Mouse (Mus musculus): ENCODE results near the gene Gpr61.

Gpr61 gene

DNA sequence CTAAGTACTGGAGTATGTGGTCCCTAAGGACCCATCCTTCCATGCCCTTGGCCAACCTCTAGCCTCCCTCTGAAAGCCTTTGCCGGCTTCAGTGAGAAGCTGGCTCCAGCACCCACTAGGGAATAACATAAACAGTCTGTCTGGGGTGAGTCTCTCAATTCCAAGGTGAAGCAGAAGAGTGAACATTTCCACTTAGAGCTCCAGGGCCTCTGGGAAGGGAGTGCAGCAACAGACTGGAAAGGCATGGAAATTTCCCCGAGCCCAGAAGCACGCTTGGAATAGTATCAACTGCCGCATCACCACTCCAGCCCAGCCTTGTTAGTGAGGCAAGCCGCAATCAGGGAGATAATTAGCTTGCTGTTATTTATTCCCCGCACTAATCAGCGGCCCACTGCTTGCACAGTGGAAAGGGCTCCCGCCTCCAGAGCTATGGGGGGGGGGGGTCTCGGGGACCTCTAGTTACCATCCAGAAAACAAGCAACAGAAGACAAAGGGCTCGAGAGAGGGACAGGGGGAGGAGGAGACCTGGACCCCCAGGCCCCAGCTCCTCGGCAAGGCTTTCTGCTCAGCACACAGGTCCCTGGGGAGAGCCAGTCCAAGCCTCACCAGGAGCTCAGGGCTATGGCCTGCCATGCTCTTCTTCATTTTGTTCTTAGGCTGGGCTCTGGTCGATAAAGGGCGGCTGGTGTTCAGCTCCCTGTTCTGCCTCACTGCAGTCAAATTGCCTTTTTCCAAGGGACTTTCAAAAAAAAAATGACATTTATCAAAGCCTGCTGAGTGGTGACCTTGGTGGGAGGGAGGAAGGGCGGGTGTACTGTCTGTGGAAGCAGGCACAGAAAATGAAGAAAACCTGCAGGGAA lies 20.2 kb upstream of the Gpr61 start:
- DNase-seq: peak; percentile 50

GRCm38 (mm10) chr3:108169199-108169598 lies 14.5 kb upstream of the Gpr61 start:
- DNase-seq: no peak

GRCm38 (mm10) chr3:108167499-108167898 lies 12.8 kb upstream of the Gpr61 start:
- DNase-seq: no peak

DNA sequence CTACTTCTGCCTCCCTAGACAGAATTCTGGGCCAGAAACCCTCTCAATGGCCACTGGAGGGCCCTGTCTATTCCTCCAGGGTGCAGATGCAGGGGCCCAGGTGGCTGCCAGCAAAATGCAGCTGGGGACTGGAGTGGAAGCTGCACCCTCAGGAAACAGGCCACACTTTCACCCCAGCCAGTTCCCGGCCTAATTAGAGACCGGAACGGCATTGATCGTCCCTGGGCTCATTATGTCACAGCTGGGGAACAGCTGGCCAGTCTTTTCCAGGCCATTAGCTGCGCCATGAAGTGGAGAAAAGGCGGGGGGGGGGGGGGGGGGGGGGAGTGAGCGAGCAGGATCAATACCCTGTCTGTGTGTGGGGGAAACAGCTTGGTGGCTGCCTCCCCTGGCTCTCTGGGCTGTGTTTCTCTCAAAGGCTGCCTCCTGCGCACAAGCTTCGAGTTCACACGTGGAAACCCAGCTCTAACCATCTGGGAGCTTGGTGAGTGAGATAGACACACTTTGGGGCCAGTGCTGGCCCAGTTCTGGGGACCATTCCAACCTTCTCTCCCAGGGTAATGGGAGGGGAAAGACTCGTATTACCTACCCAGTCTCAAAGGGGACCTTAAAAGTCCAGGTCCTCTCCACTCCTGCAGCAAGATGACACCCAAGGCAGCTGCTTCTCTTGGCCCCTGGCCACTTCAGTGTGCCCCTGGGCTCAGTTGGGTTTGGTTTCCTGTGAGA lies 12.0 kb upstream of the Gpr61 start:
- peak; percentile 36 for DNase-seq

DNA sequence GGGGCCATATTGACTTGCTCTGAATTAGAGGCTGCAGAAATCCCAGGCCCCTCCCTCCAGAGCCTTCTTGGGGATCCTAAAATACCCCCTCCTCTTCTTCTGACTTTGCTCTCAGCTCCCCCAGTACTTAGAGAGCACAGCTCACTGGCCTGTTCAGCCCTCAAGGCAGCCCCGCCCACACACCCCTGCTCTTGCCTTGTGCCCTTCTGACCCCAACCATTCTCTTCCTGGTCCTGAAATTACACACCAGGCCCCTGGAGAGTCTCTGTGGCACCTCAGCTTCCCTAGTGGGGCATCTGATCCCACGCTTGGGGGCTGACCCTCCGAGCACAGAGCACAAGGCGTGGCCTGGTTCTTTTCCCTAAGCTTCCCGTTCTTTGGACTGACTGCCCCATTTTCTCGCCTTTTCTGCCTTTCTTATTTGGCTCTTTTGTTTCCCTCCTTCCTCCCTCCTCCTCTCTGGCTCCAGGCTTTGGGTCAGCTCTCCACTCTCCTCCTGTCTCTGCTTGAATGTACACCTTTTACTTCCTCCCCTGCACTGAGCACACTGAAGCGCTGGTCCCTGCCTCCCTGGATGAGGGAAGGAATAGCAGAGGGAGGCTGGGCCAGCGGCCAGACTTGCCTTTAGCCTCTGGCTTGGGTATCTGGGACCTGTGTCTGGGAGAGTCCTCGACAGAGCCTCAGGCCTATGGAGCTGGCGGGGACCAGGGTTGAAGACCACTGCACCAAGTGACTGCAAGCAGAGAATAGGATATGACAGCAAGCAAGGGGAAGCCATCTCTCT lies 11.0 kb upstream of the Gpr61 start:
- DNase-seq: no peak

- peak; percentile 72 for DNase-seq
Observed at GRCm38 (mm10) chr3:108164807-108165206, 10.1 kb upstream of the Gpr61 start.

GRCm38 (mm10) chr3:108164091-108164490 lies 9.4 kb upstream of the Gpr61 start:
- no peak for DNase-seq

DNA sequence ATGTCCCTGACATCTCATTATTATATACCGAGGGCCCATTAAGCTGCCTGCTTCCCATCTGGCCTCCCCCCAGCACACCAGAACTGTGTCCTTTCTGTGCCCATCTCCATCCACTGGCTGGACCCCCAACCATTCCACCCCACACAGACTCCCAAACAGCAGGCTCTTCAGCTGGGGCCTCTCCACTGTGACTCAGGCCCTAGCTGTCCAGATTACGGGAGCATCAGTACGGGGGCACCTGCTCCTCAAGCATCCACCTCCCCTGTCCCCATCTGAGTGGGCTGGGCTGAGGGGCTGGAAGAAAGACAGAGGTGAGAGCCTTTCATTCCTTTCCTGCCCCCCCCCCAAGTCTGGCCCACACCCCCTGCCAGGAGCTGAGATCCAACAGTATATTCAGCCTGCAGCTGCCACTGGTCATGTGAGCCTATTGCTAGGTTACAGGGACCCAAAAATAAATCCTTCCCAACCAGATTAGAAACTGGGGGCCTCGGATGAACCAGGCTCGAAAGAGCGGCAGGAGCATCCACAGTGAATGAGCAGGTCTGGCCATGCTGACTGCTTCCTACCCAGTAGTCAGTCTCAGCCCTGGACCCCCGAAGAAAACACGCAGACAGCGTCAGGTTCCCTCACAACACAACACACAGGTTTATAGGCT lies 3.8 kb upstream of the Gpr61 start:
- no peak for DNase-seq

GRCm38 (mm10) chr3:108152290-108152689 lies 2.4 kb downstream of the Gpr61 start:
- no peak for DNase-seq

DNA sequence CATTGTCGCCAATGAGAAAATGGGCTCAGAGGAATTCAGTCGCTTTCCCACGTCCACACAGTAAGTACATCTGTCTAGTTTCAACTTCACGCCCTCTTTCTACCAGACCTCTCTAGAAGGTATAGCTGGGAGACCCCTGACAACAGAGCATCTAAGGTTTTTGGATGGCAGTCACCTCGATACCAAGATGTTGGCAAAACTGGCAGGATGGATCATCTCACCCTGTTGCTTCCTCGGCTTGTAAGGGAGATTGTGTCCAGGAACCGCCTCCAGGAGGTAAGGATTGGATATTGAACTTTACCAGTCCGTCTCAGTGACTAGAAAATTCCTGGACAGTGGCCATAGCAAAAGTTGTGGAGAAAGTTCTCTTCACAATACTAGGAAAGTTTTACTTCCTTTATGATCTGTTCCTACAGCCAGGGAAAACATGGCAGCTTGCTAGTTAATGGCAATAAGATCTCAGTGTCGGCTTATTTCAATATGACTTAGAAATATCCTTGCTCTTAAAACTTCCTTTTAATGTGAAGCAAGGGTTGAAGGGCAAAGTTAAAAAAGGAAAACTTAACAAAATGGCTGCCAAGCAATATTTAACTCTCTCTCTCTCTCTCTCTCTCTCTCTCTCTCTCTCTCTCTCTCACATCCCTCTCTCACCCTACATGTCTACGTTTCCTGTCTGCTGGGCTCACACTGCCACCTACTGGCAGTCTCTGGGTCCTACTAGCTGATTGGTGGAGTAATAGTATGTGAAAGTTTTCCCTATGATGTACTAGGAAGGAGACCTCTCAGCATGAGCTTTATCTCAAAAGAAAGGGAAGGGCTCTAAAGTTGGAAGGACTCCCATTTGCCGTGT lies 7.1 kb downstream of the Gpr61 start:
- peak; percentile 82 for DNase-seq

GRCm38 (mm10) chr3:108146671-108147070 lies 8.0 kb downstream of the Gpr61 start:
- DNase-seq: no peak

- DNase-seq: peak; percentile 90
Observed at GRCm38 (mm10) chr3:108145534-108146445, 8.9 kb downstream of the Gpr61 start, which contains the start of gene Gnai3. Gnai3 (minus strand) TSS chr3:108146146.

GRCm38 (mm10) chr3:108140786-108141185 lies 13.9 kb downstream of the Gpr61 start:
- no peak for DNase-seq

GRCm38 (mm10) chr3:108139113-108139512 lies 15.6 kb downstream of the Gpr61 start:
- DNase-seq: no peak

DNA sequence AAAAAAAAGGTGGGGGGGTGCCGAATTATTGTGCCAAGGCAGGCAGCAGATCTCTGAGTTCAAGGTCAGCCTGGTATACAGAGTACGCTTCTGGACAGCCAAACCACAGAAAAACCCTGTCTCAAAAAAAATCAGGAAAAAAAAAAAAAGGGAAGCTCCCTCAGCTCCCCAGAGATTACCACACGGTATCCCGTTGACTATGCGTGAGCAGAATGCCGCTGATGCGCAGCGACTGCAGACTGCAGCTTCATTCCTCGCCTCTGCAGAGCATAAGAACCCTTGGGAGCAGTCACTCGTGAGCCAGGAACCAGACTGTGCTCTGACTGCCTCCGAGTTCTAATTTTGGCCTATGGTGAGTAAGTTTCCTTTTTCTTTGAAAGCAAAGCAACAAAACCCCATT lies 20.0 kb downstream of the Gpr61 start:
- DNase-seq: no peak

GRCm38 (mm10) chr3:108132484-108132883 lies 22.2 kb downstream of the Gpr61 start:
- DNase-seq: no peak

DNA sequence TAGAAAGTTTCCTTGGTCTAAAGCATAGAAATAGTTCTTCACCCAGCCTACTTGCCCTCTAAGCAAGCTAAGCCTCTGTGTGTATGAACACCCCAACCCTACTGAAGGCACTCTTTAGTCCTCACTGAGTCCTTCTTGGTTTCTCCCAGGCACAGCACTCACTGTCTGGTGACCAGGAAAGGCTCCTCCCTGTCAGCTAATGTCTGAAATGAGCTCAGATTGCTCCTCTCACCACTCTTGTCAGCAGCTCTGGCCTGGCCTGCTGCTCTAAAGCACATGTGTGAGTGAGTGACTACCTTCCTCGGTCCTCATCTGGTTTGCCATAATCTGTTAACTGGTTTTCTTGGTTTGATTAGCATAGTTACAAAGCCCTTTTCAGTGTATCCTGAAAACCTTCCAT lies 22.9 kb downstream of the Gpr61 start:
- DNase-seq: no peak

GRCm38 (mm10) chr3:108131216-108131615 lies 23.5 kb downstream of the Gpr61 start:
- no peak for DNase-seq

GRCm38 (mm10) chr3:108129804-108130203 lies 24.9 kb downstream of the Gpr61 start:
- DNase-seq: no peak

DNA sequence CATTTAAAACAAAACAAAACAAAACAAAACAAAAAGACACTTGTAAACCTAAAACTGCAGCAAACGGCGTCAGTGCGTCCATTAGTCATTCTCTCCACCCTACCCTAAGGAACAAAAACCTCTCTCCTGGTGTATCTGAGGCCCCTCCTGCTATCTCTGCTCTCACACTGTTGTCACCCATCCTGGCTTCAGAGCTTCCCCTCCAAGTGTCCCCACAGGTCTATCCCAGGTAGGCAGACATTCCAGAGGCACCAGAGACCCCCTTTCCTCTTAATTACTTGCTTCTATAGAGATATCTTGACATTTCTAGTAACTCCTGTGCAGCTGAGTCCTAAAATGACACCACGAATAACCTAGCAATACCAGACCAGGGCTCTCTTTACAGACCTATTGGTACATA lies 25.3 kb downstream of the Gpr61 start:
- DNase-seq: no peak

DNA sequence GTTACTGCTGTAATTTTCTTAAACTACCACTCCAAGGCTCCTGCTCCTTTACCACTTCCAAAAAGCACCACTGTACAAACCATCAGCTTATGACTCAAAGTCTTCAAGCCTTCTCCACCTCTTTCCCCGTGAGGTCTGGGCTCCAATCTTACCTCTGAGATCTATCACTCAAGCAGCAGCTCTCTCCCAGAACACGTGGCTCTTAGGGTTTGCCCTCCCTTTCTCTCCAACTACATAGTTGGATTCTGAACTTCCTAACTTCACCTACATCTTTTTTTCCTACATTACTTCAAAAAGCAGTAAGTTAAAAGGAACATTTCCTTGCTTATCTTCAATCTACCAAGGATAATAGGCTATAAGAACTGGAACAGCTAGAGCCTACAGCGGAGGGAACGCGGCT lies 26.2 kb downstream of the Gpr61 start:
- no peak for DNase-seq
